Mouse (Mus musculus) adrenal gland, postnatal 14 days (tissue): Measurements from ENCODE around the gene Kcnc4. TPM values are rescaled to one million over a fixed set of nuclear protein-coding genes. Genes with fewer than 3 reads are reported as not detected.

ENCODE experiments used
- DNase-seq: peaks from one replicate; pipeline ENCODE4 v3.0.0; 2021; ENCODE audit warnings: mixed read lengths
- total RNA-seq: library from RNA; stranded (reverse); gene quantifications from 2 replicates; pipeline ENCODE4 v1.2.3, GENCODE M21; 2021

Gene Kcnc4
- total RNA-seq, 1 experiment from 2014 or later = 7.4 TPM

DNA sequence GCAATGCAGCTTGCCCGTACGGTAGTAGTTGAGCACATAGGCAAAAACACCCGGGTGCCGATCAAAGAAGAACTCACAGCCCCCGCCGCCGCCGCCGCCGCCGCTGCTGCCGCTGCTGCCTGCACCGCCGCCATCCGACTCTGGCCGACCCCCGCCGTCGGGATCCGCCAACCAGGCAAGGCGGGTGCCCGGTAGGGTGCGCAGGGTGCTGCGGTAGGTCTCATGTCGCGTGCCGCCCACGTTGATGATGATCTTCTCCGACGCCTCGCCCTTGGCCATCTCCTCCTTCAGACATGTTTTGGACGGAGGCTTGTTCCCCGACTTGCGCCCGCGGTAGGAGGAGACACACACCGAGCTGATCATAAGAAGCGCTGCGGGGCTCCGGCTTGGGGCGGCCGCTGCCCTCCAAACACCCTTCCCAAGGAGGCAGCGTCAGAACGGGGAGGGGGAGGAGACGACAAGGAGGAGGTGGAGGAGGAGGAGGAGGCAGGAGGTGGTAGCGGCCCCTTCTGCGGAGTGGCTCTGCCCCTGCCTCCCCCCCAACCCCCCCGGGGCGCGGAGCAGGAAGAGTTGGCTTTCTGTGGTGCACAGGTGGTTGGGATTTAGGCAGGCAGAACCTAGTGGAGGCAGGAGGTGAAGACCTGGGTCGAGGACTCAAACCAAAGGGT lies 690 bp downstream of the Kcnc4 start:
- DNase-seq = peak; percentile 35

DNA sequence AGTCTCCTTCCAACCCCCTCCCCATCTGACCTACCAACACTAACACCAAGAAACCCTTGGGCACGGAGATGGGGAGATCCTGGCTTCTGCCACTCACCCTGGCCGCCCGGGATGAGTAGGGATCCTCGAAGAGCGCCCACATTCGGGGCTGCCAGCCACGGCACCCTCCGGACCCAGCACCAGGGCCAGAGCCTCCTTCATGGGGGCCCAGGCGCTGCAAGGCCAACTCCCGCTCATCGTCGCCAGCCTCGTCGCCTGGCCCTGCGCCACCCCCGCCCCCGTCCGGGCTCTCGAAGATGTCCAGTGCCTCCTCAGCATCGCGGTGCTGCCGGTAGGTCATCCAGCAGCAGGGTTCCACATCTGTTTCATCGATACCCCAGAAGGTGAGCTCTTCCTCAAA lies 1.2 kb downstream of the Kcnc4 start:
- DNase-seq = peak; percentile 45

DNA sequence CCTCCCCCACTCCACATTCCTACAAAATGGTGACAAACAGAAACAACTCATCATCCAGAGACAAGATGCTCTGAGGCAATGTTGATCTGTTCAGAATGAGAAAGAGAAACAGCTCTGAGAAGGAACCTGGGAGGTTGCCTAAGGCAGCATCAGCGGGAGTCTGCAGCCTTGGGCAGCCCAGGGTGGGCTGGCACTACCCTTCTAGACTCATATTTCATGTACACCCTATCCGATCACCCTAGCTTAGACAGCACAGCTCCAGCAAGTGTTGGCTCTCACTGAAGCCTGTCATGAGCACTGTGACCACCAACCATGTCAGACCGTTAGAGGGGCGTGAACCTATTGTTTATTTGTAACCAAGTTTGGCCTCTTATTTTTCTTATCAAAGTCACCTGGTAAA lies 5.1 kb downstream of the Kcnc4 start:
- no peak for DNase-seq

DNA sequence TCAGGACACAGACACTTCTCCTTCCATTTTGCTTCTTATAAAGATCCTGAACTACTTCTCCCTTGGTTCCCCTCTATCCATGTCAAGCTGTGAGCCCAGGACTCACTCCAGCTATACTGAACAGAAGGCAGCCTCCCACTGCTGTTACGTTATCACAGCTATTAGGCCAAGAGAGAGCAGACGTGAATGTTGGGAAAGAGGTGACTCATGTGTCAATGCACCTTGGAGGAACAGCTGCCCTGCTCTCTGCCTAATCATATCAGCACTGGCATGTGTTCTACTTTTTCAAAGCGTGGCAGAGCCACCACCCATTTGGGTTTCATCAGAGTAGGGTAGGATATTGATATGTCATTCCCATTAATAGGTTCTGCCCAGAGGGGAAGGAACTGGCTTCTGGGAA lies 12.5 kb downstream of the Kcnc4 start:
- DNase-seq = peak; percentile 52

DNA sequence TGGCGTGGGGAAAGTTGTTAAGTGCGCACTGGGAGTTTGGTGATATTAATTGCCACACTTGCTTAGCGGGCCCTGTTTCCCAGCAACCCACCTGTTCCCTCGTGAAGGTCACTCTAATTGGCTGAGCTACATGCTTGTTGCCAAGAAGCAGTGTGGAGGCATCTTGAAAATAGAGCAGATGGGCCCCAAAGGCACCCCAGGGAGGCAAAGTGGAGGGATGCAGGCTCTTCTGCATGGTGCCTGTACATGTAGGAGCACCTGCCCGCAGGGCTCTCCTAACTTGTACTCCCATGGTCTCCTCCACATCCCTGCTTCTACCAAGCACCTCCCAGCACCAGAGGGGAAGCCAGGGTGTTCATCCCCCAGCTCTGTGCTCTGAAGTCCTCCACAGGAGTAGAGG lies 15.5 kb downstream of the Kcnc4 start:
- no peak for DNase-seq

DNA sequence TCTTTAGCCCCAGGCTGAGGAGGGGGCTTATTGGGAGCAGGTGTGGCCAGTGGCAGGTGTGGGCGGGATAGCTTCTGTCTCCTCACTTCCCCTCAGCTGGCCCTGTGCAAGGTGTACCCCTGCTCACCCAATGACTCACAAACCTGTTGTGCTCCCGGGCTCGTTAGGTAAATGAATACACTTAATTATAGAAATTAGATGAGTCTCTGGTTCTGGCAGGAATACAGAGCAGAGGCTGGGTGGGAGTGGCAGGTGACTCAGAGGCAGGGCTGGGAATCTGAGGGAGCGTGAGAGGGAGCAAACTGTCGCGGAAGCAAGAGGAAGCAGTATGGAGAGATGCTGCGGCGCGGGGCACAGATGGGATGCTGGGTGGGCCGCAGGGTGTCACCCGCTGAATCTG lies 17.2 kb downstream of the Kcnc4 start:
- DNase-seq = peak; percentile 21

DNA sequence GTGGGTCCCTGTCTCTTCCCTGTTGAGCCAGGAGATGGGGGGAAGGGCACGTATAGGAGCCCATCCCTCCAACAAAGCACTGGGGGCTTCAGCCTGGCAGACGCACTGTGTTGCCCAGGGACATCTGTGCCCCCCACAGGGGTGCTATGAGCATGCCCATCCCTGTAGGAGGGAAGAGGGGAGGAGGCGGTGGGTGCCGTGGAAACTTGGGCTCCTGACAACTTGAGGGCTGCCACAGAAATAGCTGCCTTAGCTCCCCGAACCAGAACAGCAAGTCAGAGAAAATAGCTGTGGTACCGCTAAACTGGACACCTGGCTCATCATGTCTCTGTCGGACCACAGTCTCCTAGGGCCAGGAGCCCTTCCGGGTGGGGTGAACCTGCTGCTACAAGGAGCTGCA lies 18.0 kb downstream of the Kcnc4 start:
- no peak for DNase-seq

DNA sequence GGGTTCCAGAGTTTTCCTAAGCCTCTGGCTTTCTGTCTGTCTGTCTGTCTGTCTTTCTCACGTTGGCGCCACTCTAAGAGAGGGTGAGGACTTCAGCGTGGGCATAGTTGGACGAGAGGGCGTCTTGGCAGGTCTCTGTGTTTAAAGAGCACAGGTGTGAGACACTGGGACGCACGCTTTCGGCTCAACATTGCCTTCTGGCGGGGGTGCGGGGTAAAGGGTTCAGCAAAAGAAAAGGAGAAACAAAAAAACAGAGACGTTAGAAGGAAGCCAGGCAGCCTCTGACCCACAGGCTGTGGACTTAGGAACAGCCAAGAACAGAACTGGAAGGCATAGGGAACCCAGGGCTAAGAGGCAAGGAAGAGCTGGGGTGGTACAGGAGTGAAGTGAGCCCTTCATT lies 20.1 kb downstream of the Kcnc4 start:
- no peak for DNase-seq

DNA sequence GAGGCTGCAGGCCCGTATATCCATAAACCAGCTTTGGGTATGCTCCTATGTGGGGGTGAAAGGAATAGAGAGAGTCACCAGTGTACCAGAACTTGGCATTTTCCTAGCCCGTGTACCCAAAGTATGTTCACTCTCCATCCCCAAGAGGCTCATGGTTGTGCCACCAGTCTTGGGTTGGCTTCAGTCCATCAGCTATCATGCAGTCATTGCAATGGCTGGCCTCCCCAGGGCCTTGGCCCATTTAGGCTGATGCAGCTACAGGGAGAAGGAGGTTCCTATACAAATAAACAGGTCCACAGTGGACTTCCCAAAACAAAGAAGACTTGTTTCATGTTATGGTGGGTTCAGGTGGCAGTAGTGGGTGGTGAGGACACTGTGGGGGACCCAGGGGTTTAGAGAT lies 21.7 kb downstream of the Kcnc4 start:
- DNase-seq = peak; percentile 79

DNA sequence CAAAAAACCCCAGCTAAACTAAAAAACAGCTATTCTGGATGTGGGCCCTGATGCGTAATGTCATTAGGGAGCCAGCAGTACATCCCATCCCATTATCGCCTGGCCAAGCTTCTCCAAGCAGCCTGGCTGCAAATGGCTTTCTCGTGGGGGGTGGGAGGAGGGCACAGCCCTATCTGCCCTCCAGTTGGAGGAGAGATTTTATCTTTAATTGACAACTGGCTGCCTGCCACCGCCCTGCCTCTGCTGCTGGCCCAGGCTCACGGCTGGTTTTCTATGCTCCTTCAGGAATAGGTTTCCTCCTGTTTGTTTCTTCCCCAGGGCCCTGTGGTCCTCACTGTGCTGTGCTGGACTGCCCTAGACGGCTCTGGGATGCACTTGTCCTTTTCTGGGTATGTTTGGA lies 22.9 kb downstream of the Kcnc4 start:
- DNase-seq = peak; percentile 51

DNA sequence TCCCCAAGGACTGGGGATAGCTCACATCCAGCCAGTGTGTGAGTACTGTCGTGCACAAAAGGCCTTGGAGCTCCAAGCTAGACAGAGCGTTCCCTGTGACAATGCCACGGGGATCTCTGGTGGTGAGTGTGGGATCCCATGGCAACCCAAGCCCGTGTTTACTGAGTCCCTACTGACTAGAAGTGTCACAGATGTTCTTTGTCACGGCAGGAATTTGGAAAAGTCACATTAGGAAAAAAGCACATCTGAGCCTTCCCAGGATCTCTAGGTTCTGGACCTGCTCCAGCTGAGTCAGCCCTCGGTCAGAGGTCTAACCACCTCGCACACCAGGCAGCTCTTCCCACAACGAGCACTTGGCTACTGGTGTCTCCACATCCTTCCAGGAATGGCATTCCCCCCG lies 25.7 kb downstream of the Kcnc4 start:
- DNase-seq = peak; percentile 65

DNA sequence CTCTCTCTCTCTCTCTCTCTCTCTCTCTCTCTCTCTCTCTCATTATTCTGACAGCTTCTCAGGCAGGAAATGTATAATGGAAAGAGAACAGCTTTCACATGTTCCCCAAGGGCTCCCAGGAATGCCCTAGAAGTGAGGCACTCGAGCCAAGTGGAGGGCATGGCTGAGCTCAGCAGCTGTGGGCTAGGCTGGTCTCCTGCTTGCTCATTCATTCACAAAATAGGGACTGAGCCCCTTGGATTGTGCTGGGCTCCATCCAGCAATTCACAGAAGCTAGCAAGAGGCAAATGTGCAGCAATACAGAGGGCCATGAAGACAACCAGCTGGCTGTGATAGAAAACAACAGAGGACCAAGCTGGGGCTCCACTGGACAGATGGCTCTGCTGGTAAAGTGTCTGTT lies 28.1 kb downstream of the Kcnc4 start:
- no peak for DNase-seq

DNA sequence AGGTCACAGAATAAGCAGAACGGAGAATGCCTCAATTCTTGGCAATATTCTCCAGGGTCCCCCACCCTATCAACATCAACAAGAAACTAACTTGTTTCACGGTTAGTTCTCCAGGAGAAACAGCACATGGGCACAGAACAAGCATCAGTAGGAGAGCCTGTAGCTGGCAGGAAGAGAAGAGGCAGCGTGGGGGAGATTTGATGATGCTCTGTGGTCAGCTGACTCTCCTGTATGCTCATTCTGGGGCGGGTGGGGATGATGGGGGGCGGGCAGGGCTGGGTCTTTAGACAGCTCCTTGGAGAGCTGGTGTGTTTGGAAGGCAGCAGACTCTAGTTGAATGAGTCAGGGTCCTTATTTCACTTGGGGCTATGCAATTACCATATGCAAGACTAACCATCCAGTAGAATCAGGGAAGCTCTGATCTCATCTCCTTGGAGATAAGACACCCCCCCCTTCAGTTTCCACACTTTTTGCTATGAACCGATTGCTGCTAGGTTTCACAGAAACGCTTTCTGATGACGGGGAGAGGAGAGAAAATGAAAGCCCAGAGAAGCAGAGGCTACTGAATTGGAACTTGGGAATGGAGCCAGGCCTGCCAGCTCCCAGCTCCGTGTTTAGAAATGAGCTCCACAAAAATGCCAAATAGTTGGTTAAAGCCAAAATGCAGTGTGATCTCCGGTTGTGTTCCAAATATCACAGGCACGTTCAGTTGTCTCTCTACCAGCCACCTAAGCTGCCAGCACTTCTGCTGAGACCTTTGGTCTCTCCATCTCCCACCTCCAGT lies 34.9 kb downstream of the Kcnc4 start:
- DNase-seq = no peak

DNA sequence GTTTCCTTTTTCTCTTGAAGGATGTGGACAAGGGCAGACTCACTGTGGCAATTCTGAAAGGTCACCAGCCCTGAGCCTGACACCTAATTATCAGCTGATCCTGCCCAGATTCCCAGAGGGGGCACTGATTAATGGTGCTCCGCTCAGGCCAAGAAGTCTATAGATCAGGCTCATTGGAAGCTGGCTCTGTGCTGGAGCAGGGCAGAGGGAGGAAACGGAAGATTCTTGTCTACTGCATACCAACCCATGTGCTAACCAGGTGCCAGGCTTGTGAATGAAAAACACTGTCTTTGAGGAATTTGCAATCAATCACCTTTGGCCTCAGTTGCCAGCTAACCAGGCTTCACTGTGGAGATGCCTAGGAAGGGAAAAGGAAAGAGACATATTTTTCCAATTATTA lies 39.2 kb downstream of the Kcnc4 start:
- DNase-seq = no peak

DNA sequence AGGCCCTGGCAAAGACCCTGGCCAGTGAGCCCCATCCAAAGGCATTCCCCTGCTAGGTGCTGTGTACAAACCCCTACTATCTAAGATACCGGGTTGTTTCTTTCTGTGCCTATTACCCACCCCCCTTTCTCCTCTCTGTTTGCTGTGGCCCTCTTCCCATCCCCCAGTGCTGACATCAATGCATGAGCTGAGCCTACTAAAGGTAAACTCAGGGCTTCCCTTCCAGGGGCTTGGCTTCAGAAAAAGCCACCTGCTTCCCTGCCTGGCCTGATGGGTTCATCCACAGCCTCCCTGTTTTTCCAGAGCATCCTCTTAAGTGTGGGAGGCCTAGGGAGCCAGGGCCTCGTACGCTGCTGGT lies 42.1 kb downstream of the Kcnc4 start:
- no peak for DNase-seq

DNA sequence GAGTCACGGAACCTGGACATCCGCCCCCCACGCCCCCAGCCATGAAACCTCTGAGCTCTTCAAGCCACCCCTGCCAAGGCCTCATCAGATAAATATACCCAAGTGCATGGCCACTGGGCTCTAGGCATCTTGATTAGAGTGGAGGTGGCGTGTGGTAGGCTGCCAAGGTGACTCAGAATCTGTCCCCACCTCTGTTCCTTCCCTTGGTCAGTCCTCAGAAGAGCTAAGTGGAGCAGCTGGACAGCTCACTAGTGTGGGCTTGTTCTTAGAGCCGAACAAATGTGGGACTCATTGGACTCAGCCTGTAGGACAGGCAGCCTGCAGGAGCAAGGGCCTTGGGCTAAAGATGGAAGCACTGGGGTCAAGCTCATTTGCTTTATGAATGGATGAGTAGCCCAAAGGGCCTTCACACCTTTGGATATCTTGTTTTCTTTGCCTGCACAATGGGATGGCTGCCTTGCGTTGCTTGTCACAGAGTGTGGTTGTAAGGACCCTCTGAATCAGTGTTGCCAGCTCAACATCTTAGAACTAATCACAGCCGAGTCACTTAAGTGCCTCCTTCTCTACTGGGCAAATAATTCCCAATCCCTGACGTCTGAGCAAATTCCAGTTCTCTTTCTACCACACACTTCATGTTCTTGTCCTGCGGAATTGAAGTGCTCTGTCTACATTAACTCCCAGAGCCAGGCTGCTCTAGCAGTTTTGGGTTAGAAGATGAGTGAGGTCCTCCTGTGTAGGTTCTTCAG lies 42.6 kb downstream of the Kcnc4 start:
- no peak for DNase-seq

DNA sequence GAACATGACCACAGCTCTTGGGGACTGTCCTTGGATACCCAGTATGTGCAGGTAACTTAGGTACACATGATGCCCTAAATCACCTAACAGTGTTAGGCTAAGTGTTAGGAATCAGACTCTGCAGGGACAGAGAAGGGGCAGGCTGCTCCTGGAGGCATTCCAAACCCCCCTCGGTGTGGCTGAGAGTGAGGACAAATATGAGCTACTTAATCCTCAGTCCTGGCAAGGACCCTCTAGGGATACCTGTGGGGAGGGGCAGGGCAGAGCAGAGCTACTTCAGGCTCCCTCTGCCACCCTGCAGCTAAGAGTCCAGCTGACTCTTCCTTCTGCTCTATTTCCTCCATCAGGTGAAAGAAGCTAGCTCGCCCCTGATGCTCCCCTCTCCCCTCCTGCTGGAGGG lies 46.3 kb downstream of the Kcnc4 start:
- no peak for DNase-seq

DNA sequence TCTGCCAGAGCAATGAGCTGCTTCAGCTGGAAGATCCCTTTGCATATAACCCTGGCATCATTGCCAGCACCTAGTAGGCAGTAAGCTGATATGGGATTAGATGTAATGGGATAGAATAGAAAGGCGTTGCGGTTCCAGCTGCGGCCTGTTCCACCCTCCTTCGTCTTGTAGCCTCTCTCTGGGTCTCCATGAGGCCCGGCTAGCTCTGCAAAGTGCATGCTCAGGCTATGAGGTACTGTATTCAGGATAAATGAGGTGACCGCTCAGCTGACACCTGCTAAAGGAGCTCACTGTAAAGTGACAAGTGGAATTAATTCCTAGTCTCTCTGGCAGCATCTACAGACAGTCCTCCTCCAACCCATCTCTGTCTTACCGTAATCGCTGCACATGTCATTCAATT lies 46.8 kb downstream of the Kcnc4 start:
- DNase-seq = no peak

DNA sequence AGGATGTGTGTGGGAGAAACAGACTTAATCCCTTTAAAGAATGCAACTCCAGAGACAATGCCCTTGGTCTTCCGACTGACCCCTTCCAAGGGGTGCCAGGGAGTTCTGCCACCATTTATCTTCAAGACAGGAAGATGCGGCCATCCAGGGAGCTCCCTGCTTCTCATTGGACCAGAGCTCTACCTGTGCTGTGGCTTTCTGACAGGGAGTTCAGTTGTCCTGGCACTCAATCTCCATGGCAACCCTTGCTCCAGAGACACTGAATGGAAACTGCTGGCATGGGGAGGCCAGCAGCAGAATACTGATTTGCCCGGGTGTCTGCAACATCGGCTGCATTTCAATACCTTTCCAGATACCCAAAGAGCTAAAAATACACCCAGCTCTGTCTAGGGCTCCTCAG lies 47.7 kb downstream of the Kcnc4 start:
- DNase-seq = no peak

DNA sequence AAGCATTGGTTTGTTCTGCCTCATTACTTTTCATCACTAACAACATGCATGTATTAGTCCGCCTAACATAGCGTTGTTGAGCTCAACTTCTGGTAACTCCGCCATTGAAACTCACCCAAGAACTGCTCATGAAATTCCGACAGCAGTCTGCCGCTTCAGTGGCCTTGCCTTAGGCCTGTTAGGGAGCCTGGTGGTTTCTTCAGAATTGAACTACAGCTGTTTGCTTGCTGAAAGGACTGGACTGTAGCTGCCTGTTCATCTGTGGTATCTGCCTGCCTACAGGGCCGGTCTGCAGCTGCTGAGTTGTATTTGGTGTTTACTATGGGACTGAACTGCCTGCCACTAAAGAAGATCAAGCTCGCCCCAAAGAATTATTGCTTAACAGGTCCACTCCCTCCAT lies 58.0 kb downstream of the Kcnc4 start:
- no peak for DNase-seq

DNA sequence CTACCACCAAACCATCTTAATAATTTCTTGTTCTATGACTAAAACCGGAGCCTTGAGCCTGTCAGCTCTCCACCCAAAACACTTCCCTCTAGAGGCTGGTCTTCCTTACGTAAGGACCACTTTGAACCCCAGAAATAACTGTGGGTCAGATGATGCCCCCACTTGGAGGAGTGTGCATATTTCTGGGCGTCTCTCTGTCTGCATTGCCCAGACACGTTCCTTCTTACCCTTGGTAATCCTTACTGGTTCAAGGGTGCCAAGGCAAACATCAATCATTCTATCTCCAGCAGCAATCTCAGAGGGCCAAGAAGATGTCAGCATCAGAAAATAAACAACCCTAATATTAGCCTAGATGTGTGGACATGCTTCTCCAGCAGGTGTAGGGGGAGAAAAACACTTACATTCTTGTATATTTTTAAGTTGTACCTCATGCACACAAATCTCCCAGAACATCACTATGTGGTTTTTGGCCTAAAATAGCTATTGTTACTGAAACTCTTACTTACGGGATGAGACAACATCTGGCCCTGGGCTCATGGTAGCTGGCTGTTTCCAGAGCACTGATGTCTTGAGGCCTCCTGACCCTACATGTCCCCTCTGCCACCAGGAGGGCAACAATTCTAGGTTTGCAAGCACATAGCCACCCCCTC lies 59.2 kb downstream of the Kcnc4 start:
- DNase-seq = no peak

DNA sequence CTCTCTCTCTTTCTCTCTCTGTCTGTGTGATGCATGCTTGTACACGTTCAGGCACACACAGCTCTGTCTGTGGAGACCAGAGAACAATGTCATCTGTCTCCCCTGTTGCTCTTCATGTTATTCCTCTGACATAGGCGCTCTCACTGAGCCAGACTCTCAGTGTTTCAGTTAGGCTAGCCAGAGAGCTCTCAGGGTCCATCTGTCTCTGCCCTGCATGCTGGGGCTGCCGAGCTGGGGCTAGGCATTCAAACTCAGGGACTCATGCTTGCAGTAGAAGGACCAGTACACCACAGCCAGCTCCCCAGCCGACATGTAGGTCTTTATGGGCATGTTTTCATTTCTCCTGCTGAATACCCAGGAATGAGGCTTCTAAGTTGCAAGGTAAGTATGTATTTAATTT lies 68.2 kb downstream of the Kcnc4 start:
- no peak for DNase-seq
